Mouse (Mus musculus): ENCODE results near the gene Gnl1.
"Not testable (repeated sequence)": the region's sequence is repeated elsewhere in the genome, so short reads cannot be mapped to it uniquely, and the experiment has no call there.

Gene Gnl1

GRCm38 (mm10) chr17:36001121-36001897, 21.7 kb downstream of the Gnl1 start:
- Histone ChIP-seq H3K36me3 (ENCODE audit: control insufficient read depth, insufficient read depth, low read length, poor library complexity, severe bottlenecking) (no peaks in the 10 kb centered on the region), H3K27me3 (ENCODE audit: control insufficient read depth, insufficient read depth, low read length, poor library complexity, severe bottlenecking) (no peaks in the 10 kb centered on the region)
- DNase-seq (ENCODE audit: low read depth, low spot score): peak; percentile 51

GRCm38 (mm10) chr17:36001966-36002365, 22.3 kb downstream of the Gnl1 start:
- Histone ChIP-seq H3K36me3 (ENCODE audit: control insufficient read depth, insufficient read depth, low read length, poor library complexity, severe bottlenecking) (no peaks in the 10 kb centered on the region), H3K27me3 (ENCODE audit: control insufficient read depth, insufficient read depth, low read length, poor library complexity, severe bottlenecking) (no peaks in the 10 kb centered on the region)
- peak; percentile 20 for DNase-seq (ENCODE audit: low read depth, low spot score)

GRCm38 (mm10) chr17:36003331-36003730, 23.7 kb downstream of the Gnl1 start:
- Histone ChIP-seq H3K27me3 (ENCODE audit: control insufficient read depth, insufficient read depth, low read length, poor library complexity, severe bottlenecking) (no peaks in the 10 kb centered on the region), H3K36me3 (ENCODE audit: control insufficient read depth, insufficient read depth, low read length, poor library complexity, severe bottlenecking) (no peaks in the 10 kb centered on the region)
- no peak for DNase-seq (ENCODE audit: low read depth, low spot score)

GRCm38 (mm10) chr17:36004409-36004808, 24.8 kb downstream of the Gnl1 start:
- H3K36me3 ChIP-seq (ENCODE audit: control insufficient read depth, insufficient read depth, low read length, poor library complexity, severe bottlenecking); H3K27me3 ChIP-seq (ENCODE audit: control insufficient read depth, insufficient read depth, low read length, poor library complexity, severe bottlenecking); DNase-seq (ENCODE audit: low read depth, low spot score): not testable (repeated sequence)

- peaks cover 21% of the 10 kb centered on the region for H3K36me3 ChIP-seq (ENCODE audit: control insufficient read depth, insufficient read depth, low read length, poor library complexity, severe bottlenecking)
- DNase-seq (ENCODE audit: low read depth, low spot score): no peak
- no peaks in the 10 kb centered on the region for H3K27me3 ChIP-seq (ENCODE audit: control insufficient read depth, insufficient read depth, low read length, poor library complexity, severe bottlenecking)
These were observed 35.3 kb downstream of the Gnl1 start for GRCm38 (mm10) chr17:36014977-36015376.

- peaks cover 21% of the 10 kb centered on the region for H3K36me3 ChIP-seq (ENCODE audit: control insufficient read depth, insufficient read depth, low read length, poor library complexity, severe bottlenecking)
- DNase-seq (ENCODE audit: low read depth, low spot score): no peak
- H3K27me3 ChIP-seq (ENCODE audit: control insufficient read depth, insufficient read depth, low read length, poor library complexity, severe bottlenecking): no peaks in the 10 kb centered on the region
These were observed 37.4 kb downstream of the Gnl1 start for GRCm38 (mm10) chr17:36017046-36017445.

- no peak for DNase-seq (ENCODE audit: low read depth, low spot score)
- no peaks in the 10 kb centered on the region for H3K27me3 ChIP-seq (ENCODE audit: control insufficient read depth, insufficient read depth, low read length, poor library complexity, severe bottlenecking)
These were observed 39.3 kb downstream of the Gnl1 start for GRCm38 (mm10) chr17:36018979-36019378.

GRCm38 (mm10) chr17:36019519-36019918, 39.9 kb downstream of the Gnl1 start:
- no peak for DNase-seq (ENCODE audit: low read depth, low spot score)

More at GRCm38 (mm10) chr17:36018979-36019378, 39.3 kb downstream of the Gnl1 start:
- peaks cover 21% of the 10 kb centered on the region for H3K36me3 ChIP-seq (ENCODE audit: control insufficient read depth, insufficient read depth, low read length, poor library complexity, severe bottlenecking)

GRCm38 (mm10) chr17:36020191-36021073, 40.8 kb downstream of the Gnl1 start, which contains the start of gene H2-T24:
Gene H2-T24, minus strand, starts transcription at chr17:36020560.
- no peaks in the 10 kb centered on the region for H3K27me3 ChIP-seq (ENCODE audit: control insufficient read depth, insufficient read depth, low read length, poor library complexity, severe bottlenecking)
- DNase-seq (ENCODE audit: low read depth, low spot score): peak; percentile 93
- peaks cover 10% of the 10 kb centered on the region for H3K36me3 ChIP-seq (ENCODE audit: control insufficient read depth, insufficient read depth, low read length, poor library complexity, severe bottlenecking)

More at GRCm38 (mm10) chr17:36019519-36019918, 39.9 kb downstream of the Gnl1 start:
- Histone ChIP-seq H3K36me3 (ENCODE audit: control insufficient read depth, insufficient read depth, low read length, poor library complexity, severe bottlenecking) (peaks cover 16% of the 10 kb centered on the region), H3K27me3 (ENCODE audit: control insufficient read depth, insufficient read depth, low read length, poor library complexity, severe bottlenecking) (no peaks in the 10 kb centered on the region)

- Histone ChIP-seq H3K27me3 (ENCODE audit: control insufficient read depth, insufficient read depth, low read length, poor library complexity, severe bottlenecking) (no peaks in the 10 kb centered on the region), H3K36me3 (ENCODE audit: control insufficient read depth, insufficient read depth, low read length, poor library complexity, severe bottlenecking) (peaks cover 6% of the 10 kb centered on the region; the same call in 1 of the 2 replicates)
- no peak for DNase-seq (ENCODE audit: low read depth, low spot score)
These were observed 41.7 kb downstream of the Gnl1 start for GRCm38 (mm10) chr17:36021309-36021708.

GRCm38 (mm10) chr17:36022098-36022497, 42.4 kb downstream of the Gnl1 start:
- no peaks in the 10 kb centered on the region; the same call in 1 of the 2 replicates for H3K36me3 ChIP-seq (ENCODE audit: control insufficient read depth, insufficient read depth, low read length, poor library complexity, severe bottlenecking)
- DNase-seq (ENCODE audit: low read depth, low spot score): no peak
- H3K27me3 ChIP-seq (ENCODE audit: control insufficient read depth, insufficient read depth, low read length, poor library complexity, severe bottlenecking): no peaks in the 10 kb centered on the region

- no peaks in the 10 kb centered on the region for H3K27me3 ChIP-seq (ENCODE audit: control insufficient read depth, insufficient read depth, low read length, poor library complexity, severe bottlenecking)
- no peak for DNase-seq (ENCODE audit: low read depth, low spot score)
- H3K36me3 ChIP-seq (ENCODE audit: control insufficient read depth, insufficient read depth, low read length, poor library complexity, severe bottlenecking): no peaks in the 10 kb centered on the region
These were observed 43.3 kb downstream of the Gnl1 start for GRCm38 (mm10) chr17:36022922-36023321.

GRCm38 (mm10) chr17:36023710-36024654, 44.3 kb downstream of the Gnl1 start:
- H3K27me3 ChIP-seq (ENCODE audit: control insufficient read depth, insufficient read depth, low read length, poor library complexity, severe bottlenecking): no peaks in the 10 kb centered on the region
- H3K36me3 ChIP-seq (ENCODE audit: control insufficient read depth, insufficient read depth, low read length, poor library complexity, severe bottlenecking): no peaks in the 10 kb centered on the region
- DNase-seq (ENCODE audit: low read depth, low spot score): peak; percentile 39

- no peaks in the 10 kb centered on the region for H3K27me3 ChIP-seq (ENCODE audit: control insufficient read depth, insufficient read depth, low read length, poor library complexity, severe bottlenecking)
- peaks cover 3% of the 10 kb centered on the region for H3K36me3 ChIP-seq (ENCODE audit: control insufficient read depth, insufficient read depth, low read length, poor library complexity, severe bottlenecking)
- DNase-seq (ENCODE audit: low read depth, low spot score): no peak
These were observed 45.5 kb downstream of the Gnl1 start for GRCm38 (mm10) chr17:36025197-36025596.
